In the genomic region with DNA sequence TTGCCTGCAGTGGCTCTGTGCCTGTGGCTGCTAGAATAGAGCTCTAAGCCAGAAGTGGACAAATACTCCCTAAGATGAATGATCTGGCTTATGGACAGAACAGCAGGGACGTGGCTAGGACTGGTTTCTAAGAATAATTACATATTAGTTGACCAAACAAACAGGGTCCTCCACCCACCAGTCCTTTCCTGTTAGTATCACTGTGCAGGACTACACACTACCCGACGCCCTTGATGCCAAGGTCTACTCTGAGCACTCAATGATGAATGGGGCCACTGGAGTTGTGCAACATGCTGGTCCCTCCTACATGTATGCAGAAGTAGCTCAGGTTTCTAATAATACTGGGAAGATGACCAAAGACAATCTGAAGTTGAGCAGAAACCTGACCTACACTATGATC, we compare ENCODE assay signal across 15 mouse cellular contexts.
A peak's percentile ranks its signal among the peaks of the same experiment; 100 is the strongest.
DNase-seq lines count a peak whose midpoint lies in the region; ATAC-seq lines count a peak whose summit lies in the region.
"Had no signal": no experiment of that assay in that cellular context is flagged by ENCODE, and none has a peak within 500 bp of the region (broad histone marks: within the 10 kb centered on the region; RNA-seq: fewer than 3 reads in every experiment).

No protein-coding gene starts in this region.

- H3K4me2 ChIP-seq in liver, embryonic 15.5 days = no peak overlapping the region
- no peak overlapping the region for H3K4me2 ChIP-seq in kidney, embryonic 16.5 days (replicated peaks; ENCODE audit: low read depth, low read length)
- H3K4me2 ChIP-seq: forebrain, embryonic 15.5 days; heart, embryonic 11.5 days; hindbrain, embryonic 12.5 days had no signal

- 47% methylated on average over 3 of the region's 3 CpGs for WGBS in liver, embryonic 15.5 days (ENCODE audit: insufficient replicate concordance)
- WGBS in kidney, embryonic 16.5 days = 51% methylated on average over 3 of the region's 3 CpGs

- peak; percentile 46 for DNase-seq in ovary, adult 18-20 months (ENCODE audit: low spot score)
- DNase-seq in ovary, postnatal 10 days (ENCODE audit: low spot score) = no peak
- peak; percentile 91 for DNase-seq in adrenal gland, adult 8-10 months
- DNase-seq in skeletal muscle tissue, adult 2 months (ENCODE audit: low read depth, low spot score) = peak; percentile 27
- no peak for DNase-seq in frontal cortex, postnatal 10 days (ENCODE audit: low spot score in 2 of 2)
- no peak for DNase-seq in right cerebral cortex, adult 18-20 months
- DNase-seq: retina, postnatal 1 day had no signal

- peak; percentile 49; the same call in 1 of the 2 replicates for ATAC-seq in liver, embryonic 15.5 days (ENCODE audit: insufficient read depth)
- ATAC-seq in kidney, embryonic 16.5 days (ENCODE audit: low FRiP score, low TSS enrichment) = no peak
- ATAC-seq: forebrain, embryonic 15.5 days had no signal

- no peaks in the 10 kb centered on the region for H3K36me3 ChIP-seq in liver, embryonic 15.5 days (replicated peaks)
- no peaks in the 10 kb centered on the region for H3K36me3 ChIP-seq in kidney, embryonic 16.5 days (ENCODE audit: insufficient read depth, low read length)
- H3K36me3 ChIP-seq: forebrain, embryonic 15.5 days; hindbrain, embryonic 12.5 days had no signal

- H3K27me3 ChIP-seq in liver, embryonic 15.5 days = no peaks in the 10 kb centered on the region
- no peaks in the 10 kb centered on the region for H3K27me3 ChIP-seq in kidney, embryonic 16.5 days (ENCODE audit: insufficient read depth, low read length)
- H3K27me3 ChIP-seq: forebrain, embryonic 15.5 days; hindbrain, embryonic 12.5 days had no signal

- 0 out of 2 replicates have a peak overlapping the region, but pooled peaks have one; percentile 14 for H3K27ac ChIP-seq in liver, embryonic 15.5 days (replicated peaks)
- no peak overlapping the region for H3K27ac ChIP-seq in kidney, embryonic 16.5 days (ENCODE audit: low read length)
- H3K27ac ChIP-seq: forebrain, embryonic 15.5 days; hindbrain, embryonic 12.5 days; kidney, postnatal 0 days; left cerebral cortex, adult 2 months; macrophage had no signal

- H3K4me3 ChIP-seq in liver, embryonic 15.5 days (replicated peaks) = no peak overlapping the region
- H3K4me3 ChIP-seq in kidney, embryonic 16.5 days (ENCODE audit: low read length) = no peak overlapping the region
- H3K4me3 ChIP-seq: forebrain, embryonic 15.5 days; hindbrain, embryonic 12.5 days; left cerebral cortex, adult 2 months had no signal

- no peaks in the 10 kb centered on the region for H3K9me3 ChIP-seq in liver, embryonic 15.5 days (replicated peaks)
- H3K9me3 ChIP-seq in kidney, embryonic 16.5 days (ENCODE audit: low read length) = no peaks in the 10 kb centered on the region
- H3K9me3 ChIP-seq: forebrain, embryonic 15.5 days; hindbrain, embryonic 12.5 days had no signal

- no peak overlapping the region for H3K9ac ChIP-seq in liver, embryonic 15.5 days
- H3K9ac ChIP-seq in kidney, embryonic 16.5 days (replicated peaks; ENCODE audit: low read length) = no peak overlapping the region
- H3K9ac ChIP-seq: forebrain, embryonic 15.5 days; hindbrain, embryonic 12.5 days had no signal

- no peaks in the 10 kb centered on the region for H3K4me1 ChIP-seq in liver, embryonic 15.5 days (replicated peaks)
- peaks cover 7% of the 10 kb centered on the region for H3K4me1 ChIP-seq in kidney, embryonic 16.5 days (ENCODE audit: insufficient read depth, low read length)
- H3K4me1 ChIP-seq: hindbrain, embryonic 12.5 days had no signal

Comparison
In these comparisons a context has a peak if more than half of its experiments do, and no peak if none do; other contexts are left out.
1. DNase-seq: peak in ovary, adult 18-20 months (single experiment), adrenal gland, adult 8-10 months (single experiment) and skeletal muscle tissue, adult 2 months (single experiment); none in ovary, postnatal 10 days (single experiment), frontal cortex, postnatal 10 days (0 of 2) and right cerebral cortex, adult 18-20 months (single experiment).